Mouse (Mus musculus) thymus, adult 2 months (tissue): ENCODE measurements around the gene Pak3.

Experiments
- CTCF ChIP-seq: fragments of 200-500 bp; IDR thresholded peaks from 2 replicates; pipeline ENCODE4 v1.5.1; 2012; ENCODE audit warnings: mild to moderate bottlenecking, control low read depth, low read length, moderate library complexity, borderline replicate concordance; ENCODE audit not compliant: control insufficient read depth, poor library complexity, insufficient read depth; ENCODE audit errors: extremely low read depth
- POLR2A ChIP-seq: fragments of 200-500 bp; IDR thresholded peaks from 2 replicates; pipeline ENCODE4 v1.6.1; 2012; ENCODE audit warnings: mild to moderate bottlenecking, low read length, control low read depth, moderate library complexity; ENCODE audit not compliant: control insufficient read depth, poor library complexity, insufficient read depth; ENCODE audit errors: extremely low read depth

- TF ChIP-seq POLR2A (no peak), CTCF (no peak)
Measured at GRCm38 (mm10) chrX:143668242-143668641, 149.9 kb downstream of the Pak3 start.
